Mouse (Mus musculus): ENCODE results near the gene Nav2.

DNA sequence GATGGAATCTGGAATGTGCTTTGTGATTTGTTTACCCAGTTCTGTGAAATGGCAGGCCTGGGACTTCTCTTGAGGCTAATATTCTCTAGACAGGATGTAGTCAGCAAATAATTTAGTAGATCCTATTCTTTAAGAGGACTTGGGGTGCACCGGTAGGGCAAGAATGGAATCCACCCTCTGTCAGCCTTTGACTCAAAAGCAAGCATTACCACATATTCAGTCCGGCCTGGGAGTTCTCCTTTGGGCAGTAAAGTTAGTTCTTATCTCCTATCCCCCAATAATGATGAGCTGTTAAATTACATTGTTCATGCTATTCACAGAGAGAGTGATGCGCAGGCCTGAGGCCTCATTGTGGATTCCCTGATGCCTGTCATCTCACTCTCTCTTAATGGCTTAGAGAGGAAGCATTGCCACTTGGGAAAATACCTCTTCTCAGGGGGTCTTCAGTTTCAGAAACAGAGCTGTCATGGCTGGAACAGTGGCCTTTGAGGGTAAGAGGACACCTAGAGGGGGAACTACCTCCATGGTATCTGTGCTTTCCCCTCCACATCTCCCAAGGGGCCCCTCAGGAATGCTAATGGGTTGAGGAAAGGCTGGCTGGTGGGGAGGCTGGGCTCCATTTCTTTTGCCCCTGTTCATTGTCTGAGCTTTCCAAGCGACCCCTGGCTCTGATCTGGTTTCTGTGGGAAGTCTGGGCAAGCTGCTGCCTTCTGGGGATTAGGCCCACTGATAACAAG lies 133.0 kb downstream of the Nav2 start:
- no peak for TF ChIP-seq POLR2AphosphoS2 (IDR thresholded peaks at IDR 0.05; ENCODE audit: low read depth, low read length)
- no peak for TF ChIP-seq UBTF (IDR thresholded peaks at IDR 0.05; ENCODE audit: low read depth, low read length)
- no peak for TF ChIP-seq CTCF (conservative IDR thresholded peaks at IDR 0.05 in 1 of 2, IDR thresholded peaks at IDR 0.05 in 1 of 2; ENCODE audit: low read depth in 2 of 2, low read length in 2 of 2)
- no peak for TF ChIP-seq ELF1 (IDR thresholded peaks at IDR 0.05; ENCODE audit: low read depth, low read length)
